Mouse (Mus musculus) intestine, embryonic 15.5 days (tissue): ENCODE data around the gene Sox8. TPM values are rescaled to one million over a fixed set of nuclear protein-coding genes. Genes with fewer than 3 reads are reported as not detected.

Source experiments
- ATAC-seq: fragments of 200-750 bp; cut with Nextera tagmentation; 2 replicates; pipeline ENCODE4 v1.8.0; 2017; ENCODE audit warnings: moderate TSS enrichment, moderate library complexity
- H3K27ac ChIP-seq: fragments of 300-500 bp; sonication (generic); 2 replicates; pipeline ENCODE4 v1.5.1; 2015; ENCODE audit warnings: mild to moderate bottlenecking, inconsistent platforms
- H3K27me3 ChIP-seq: fragments of 300-500 bp; sonication (generic); replicated peaks from 2 replicates; pipeline ENCODE4 v1.6.1; 2015; ENCODE audit warnings: inconsistent platforms
- H3K36me3 ChIP-seq: fragments of 300-500 bp; sonication (generic); 2 replicates; pipeline ENCODE4 v1.6.1; 2015; ENCODE audit warnings: inconsistent platforms
- H3K4me1 ChIP-seq: fragments of 300-500 bp; sonication (generic); replicated peaks from 2 replicates; pipeline ENCODE4 v1.6.1; 2015; ENCODE audit warnings: inconsistent platforms
- H3K4me2 ChIP-seq: fragments of 300-500 bp; sonication (generic); replicated peaks from 2 replicates; pipeline ENCODE4 v1.6.1; 2015; ENCODE audit warnings: mild to moderate bottlenecking, inconsistent platforms
- H3K4me3 ChIP-seq: fragments of 300-500 bp; sonication (generic); replicated peaks from 2 replicates; pipeline ENCODE4 v1.5.1; 2015; ENCODE audit warnings: inconsistent platforms
- H3K9ac ChIP-seq: fragments of 300-500 bp; sonication (generic); 2 replicates; pipeline ENCODE4 v1.6.1; 2015; ENCODE audit warnings: inconsistent platforms
- H3K9me3 ChIP-seq: fragments of 300-500 bp; sonication (generic); 2 replicates; pipeline ENCODE4 v1.6.1; 2016; ENCODE audit warnings: inconsistent platforms
- WGBS: fragments of 180-500 bp; shearing (Covaris S2); methylation state at CpG from one replicate; pipeline ENCODE4 v1.1.7; 2015; 5-methylcytosine and 5-hydroxymethylcytosine counted together
- polyA plus RNA-seq: library from polyadenylated mRNA; unstranded; fragments of >200 nt; fragmentation: Nextera tagmentation; extraction: Ambion mirVana; gene quantifications from 2 replicates; pipeline ENCODE4 v1.2.1, GENCODE M21; 2015

Gene Sox8
- polyA plus RNA-seq, 1 experiment from 2014 or later: 5.8 TPM

DNA sequence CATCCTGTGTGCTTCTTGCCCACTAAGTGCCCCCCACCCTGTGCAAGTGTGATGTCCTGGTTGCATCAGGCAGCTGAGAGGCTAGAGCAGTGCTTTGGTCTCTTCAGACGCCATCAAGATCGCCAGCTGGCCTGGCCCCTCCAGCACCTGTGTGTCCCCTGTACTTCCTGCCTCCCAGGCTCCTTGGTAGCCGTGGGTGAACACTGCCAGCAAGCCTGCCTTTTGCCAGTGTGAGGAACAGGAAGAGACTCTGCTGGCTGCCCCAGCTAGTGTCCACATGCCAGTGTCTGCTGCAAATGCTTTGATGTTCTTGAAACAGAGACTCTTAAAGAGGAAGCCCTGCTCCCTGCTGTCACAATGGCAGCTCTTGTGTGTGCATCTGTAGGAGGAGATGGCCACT is 27.1 kb upstream of the Sox8 start:
- Histone ChIP-seq H3K9ac (no peak overlapping the region), H3K4me3 (no peak overlapping the region), H3K27me3 (no peaks in the 10 kb centered on the region), H3K9me3 (no peaks in the 10 kb centered on the region), H3K4me1 (no peaks in the 10 kb centered on the region), H3K4me2 (no peak overlapping the region), H3K36me3 (no peaks in the 10 kb centered on the region), H3K27ac (no peak overlapping the region)
- 70% methylated on average over 3 of the region's 3 CpGs for WGBS
- ATAC-seq: no peak

DNA sequence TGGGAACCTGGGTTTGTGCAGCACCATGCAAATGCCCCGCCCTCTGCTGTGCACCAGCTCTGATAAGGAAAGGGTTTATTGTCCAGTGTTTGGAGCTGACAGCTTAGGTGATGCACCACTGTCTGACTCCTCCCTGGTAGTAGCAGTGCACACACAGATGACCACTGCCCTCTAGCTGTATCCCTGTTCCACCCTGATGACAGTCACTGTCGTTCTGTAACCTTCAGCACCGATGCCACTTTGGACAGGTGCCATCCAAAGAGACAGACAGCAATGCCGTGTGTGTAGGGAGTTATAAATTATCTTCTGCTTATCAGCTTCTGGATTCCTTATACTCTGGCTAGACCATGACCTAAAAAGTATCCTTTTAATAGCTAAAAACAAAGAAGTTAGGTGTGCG is 25.0 kb upstream of the Sox8 start:
- no peak overlapping the region for H3K4me2 ChIP-seq
- no peak overlapping the region for H3K27ac ChIP-seq
- WGBS: 70% methylated on average over 5 of the region's 5 CpGs
- H3K36me3 ChIP-seq: no peaks in the 10 kb centered on the region
- no peak overlapping the region for H3K9ac ChIP-seq
- H3K27me3 ChIP-seq: no peaks in the 10 kb centered on the region
- no peaks in the 10 kb centered on the region for H3K9me3 ChIP-seq
- H3K4me3 ChIP-seq: no peak overlapping the region
- peak; percentile 25; the same call in 1 of the 2 replicates for ATAC-seq
- no peaks in the 10 kb centered on the region for H3K4me1 ChIP-seq

- 58% methylated on average over 22 of the region's 22 CpGs for WGBS
- Histone ChIP-seq H3K9me3 (no peaks in the 10 kb centered on the region), H3K4me3 (no peak overlapping the region), H3K27ac (no peak overlapping the region), H3K9ac (no peak overlapping the region), H3K27me3 (no peaks in the 10 kb centered on the region), H3K4me1 (no peaks in the 10 kb centered on the region), H3K36me3 (no peaks in the 10 kb centered on the region), H3K4me2 (no peak overlapping the region)
- no peak for ATAC-seq
Measured at GRCm38 (mm10) chr17:25593411-25594261, 23.1 kb upstream of the Sox8 start.

DNA sequence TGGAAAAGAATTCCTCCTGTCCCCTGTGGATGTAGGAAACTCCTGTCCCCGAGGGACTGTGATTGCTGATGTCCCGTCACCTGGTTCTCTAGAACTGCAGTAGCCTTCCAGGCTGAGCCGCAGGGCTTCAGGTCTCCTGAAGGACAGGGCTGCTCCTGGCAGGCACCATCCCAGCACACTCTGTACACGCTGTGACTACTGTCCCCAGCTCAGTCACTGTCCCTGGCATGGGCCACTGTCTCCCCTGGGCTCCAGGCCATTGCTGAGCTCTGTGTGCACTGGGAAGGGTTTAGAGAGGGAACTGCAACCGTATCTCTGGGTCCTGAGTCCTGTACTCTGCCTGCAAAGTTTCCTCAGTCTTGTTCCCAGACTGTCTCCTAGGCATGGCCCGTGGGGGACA is 21.9 kb upstream of the Sox8 start:
- no peak overlapping the region for H3K4me2 ChIP-seq
- ATAC-seq: no peak
- 85% methylated on average over 6 of the region's 6 CpGs for WGBS
- peaks cover 4% of the 10 kb centered on the region for H3K36me3 ChIP-seq
- no peaks in the 10 kb centered on the region for H3K27me3 ChIP-seq
- no peak overlapping the region for H3K9ac ChIP-seq
- H3K9me3 ChIP-seq: no peaks in the 10 kb centered on the region
- H3K4me1 ChIP-seq: no peaks in the 10 kb centered on the region
- no peak overlapping the region for H3K4me3 ChIP-seq
- H3K27ac ChIP-seq: no peak overlapping the region

DNA sequence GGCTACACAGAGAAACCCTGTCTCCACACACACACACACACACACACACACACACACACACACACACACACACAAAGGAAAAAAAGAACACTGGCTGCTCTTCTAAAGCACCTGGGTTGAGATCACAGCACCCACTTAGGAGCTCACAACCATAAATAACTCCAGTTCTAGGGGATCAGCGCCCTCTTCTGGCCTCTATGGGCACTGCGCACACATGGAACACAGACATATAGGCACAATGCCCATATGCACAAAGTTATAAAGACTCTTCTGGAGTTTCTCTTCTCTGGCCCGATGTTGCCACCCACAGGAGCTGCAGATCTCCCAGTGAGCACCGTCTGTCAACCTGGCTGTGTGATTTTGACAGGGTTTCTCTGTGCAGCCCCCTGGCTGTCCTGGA is 20.5 kb upstream of the Sox8 start:
- no peak for ATAC-seq
- peaks cover 10% of the 10 kb centered on the region for H3K36me3 ChIP-seq
- H3K27ac ChIP-seq: no peak overlapping the region
- H3K9ac ChIP-seq: no peak overlapping the region
- WGBS: 82% methylated on average over 4 of the region's 4 CpGs
- H3K4me2 ChIP-seq: no peak overlapping the region
- no peak overlapping the region for H3K4me3 ChIP-seq
- no peaks in the 10 kb centered on the region for H3K9me3 ChIP-seq
- H3K4me1 ChIP-seq: no peaks in the 10 kb centered on the region
- H3K27me3 ChIP-seq: no peaks in the 10 kb centered on the region

- no peaks in the 10 kb centered on the region for H3K4me1 ChIP-seq
- no peak for ATAC-seq
- 91% methylated on average over 6 of the region's 6 CpGs for WGBS
Measured at GRCm38 (mm10) chr17:25590068-25590467, 19.6 kb upstream of the Sox8 start.

DNA sequence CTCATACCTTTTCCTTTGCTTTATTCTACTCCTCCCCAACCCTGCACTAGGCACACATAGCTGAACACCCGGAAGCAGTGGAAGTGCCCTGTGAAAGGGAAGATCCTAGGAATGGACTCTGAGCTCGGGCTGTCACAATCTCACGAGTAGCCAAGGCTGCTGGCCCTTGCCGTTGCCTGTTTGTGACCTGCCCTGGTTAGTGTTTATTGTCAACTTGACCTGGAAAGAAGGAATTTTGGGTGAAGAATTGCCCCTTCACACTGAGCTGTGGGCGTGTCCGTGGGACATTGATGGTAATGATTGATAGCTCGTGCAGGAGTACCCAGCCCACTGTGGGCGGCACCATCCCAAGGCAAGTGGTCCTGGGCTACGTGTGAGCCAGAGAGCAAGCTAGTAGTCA is 14.2 kb upstream of the Sox8 start:
- WGBS: 92% methylated on average over 9 of the region's 9 CpGs
- no peak overlapping the region for H3K4me2 ChIP-seq
- H3K4me3 ChIP-seq: no peak overlapping the region
- no peak for ATAC-seq
- no peaks in the 10 kb centered on the region for H3K27me3 ChIP-seq
- no peak overlapping the region for H3K9ac ChIP-seq
- H3K4me1 ChIP-seq: peaks cover 5% of the 10 kb centered on the region
- H3K36me3 ChIP-seq: peaks cover 12% of the 10 kb centered on the region
- no peaks in the 10 kb centered on the region for H3K9me3 ChIP-seq
- H3K27ac ChIP-seq: no peak overlapping the region

More at GRCm38 (mm10) chr17:25590068-25590467, 19.6 kb upstream of the Sox8 start:
- H3K4me3 ChIP-seq: no peak overlapping the region
- no peaks in the 10 kb centered on the region for H3K9me3 ChIP-seq
- no peak overlapping the region for H3K9ac ChIP-seq
- no peaks in the 10 kb centered on the region for H3K27me3 ChIP-seq
- no peak overlapping the region for H3K4me2 ChIP-seq
- no peak overlapping the region for H3K27ac ChIP-seq
- peaks cover 12% of the 10 kb centered on the region for H3K36me3 ChIP-seq

DNA sequence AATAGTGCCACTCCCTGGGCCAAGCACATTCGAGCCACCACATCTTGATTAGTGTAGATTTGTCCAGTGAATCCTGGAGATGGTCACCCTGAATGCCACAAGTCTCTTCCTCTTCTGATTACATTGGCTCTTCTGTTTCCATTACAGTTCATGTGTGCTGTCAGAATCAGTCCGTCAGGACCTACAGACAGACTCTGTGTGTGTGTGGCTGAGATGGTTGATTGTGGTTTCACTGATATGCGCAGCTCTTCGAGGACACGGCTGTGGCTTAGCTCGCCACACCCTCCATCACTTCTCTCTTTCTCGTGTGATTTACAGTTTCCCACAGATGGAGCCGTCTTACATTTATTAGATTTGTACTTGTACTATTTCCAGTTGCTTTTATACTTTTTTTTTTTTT is 13.4 kb upstream of the Sox8 start:
- H3K4me1 ChIP-seq: peaks cover 6% of the 10 kb centered on the region
- peaks cover 12% of the 10 kb centered on the region for H3K36me3 ChIP-seq
- H3K27ac ChIP-seq: no peak overlapping the region
- 79% methylated on average over 8 of the region's 8 CpGs for WGBS
- no peak overlapping the region for H3K9ac ChIP-seq
- H3K9me3 ChIP-seq: no peaks in the 10 kb centered on the region
- no peak for ATAC-seq
- no peaks in the 10 kb centered on the region for H3K27me3 ChIP-seq
- H3K4me2 ChIP-seq: no peak overlapping the region
- H3K4me3 ChIP-seq: no peak overlapping the region

DNA sequence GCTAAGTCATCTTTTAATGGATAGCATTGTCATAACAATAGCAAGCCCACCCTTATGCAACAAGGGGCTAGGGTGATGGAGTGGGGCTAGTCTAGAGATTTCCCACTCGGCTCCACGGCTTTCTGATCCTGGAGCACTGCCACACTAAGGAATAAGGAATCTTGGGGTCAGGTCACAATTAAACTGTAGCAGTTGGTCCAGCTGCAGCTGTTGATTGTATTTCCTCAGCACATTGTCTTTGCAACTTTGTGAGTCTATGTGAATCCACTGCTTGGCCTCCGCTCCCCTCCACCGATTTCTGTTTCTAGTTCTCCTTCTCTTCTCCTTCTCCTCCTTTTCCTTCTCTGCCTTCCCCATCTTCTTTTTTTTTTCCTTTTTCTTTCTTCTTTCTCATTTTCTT is 12.6 kb upstream of the Sox8 start:
- no peak overlapping the region for H3K27ac ChIP-seq
- no peak overlapping the region for H3K4me2 ChIP-seq
- 72% methylated on average over 4 of the region's 4 CpGs for WGBS
- peaks cover 9% of the 10 kb centered on the region; the same call in 1 of the 2 replicates for H3K36me3 ChIP-seq
- no peak overlapping the region for H3K4me3 ChIP-seq
- H3K4me1 ChIP-seq: peaks cover 9% of the 10 kb centered on the region
- ATAC-seq: no peak
- no peaks in the 10 kb centered on the region for H3K9me3 ChIP-seq
- H3K27me3 ChIP-seq: no peaks in the 10 kb centered on the region
- no peak overlapping the region for H3K9ac ChIP-seq

DNA sequence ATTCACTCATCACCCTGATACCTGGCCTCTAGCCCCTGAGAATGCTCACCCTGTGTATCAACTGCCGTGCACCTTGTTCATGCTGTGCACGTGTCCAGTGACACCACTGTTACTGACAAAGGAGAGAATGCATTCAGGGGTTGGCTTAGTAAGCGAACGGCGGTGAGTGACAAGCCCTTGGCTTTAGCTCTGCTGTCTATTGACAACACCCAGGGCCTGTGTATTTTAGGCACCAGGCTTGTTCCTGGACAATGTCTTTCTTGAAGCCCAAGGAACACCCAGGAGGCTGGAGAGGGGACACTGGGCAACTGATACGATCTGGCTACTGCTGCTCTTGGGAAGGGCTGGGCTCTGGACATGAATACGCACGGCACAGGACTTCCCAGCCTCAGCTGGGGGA is 11.6 kb upstream of the Sox8 start:
- 75% methylated on average over 8 of the region's 8 CpGs for WGBS
- Histone ChIP-seq H3K9ac (no peak overlapping the region), H3K4me3 (no peak overlapping the region), H3K9me3 (no peaks in the 10 kb centered on the region), H3K27me3 (no peaks in the 10 kb centered on the region), H3K36me3 (0 out of 2 replicates have a peak, but pooled peaks cover 6% of the 10 kb centered on the region), H3K4me1 (peaks cover 9% of the 10 kb centered on the region), H3K4me2 (no peak overlapping the region), H3K27ac (no peak overlapping the region)
- ATAC-seq: no peak

DNA sequence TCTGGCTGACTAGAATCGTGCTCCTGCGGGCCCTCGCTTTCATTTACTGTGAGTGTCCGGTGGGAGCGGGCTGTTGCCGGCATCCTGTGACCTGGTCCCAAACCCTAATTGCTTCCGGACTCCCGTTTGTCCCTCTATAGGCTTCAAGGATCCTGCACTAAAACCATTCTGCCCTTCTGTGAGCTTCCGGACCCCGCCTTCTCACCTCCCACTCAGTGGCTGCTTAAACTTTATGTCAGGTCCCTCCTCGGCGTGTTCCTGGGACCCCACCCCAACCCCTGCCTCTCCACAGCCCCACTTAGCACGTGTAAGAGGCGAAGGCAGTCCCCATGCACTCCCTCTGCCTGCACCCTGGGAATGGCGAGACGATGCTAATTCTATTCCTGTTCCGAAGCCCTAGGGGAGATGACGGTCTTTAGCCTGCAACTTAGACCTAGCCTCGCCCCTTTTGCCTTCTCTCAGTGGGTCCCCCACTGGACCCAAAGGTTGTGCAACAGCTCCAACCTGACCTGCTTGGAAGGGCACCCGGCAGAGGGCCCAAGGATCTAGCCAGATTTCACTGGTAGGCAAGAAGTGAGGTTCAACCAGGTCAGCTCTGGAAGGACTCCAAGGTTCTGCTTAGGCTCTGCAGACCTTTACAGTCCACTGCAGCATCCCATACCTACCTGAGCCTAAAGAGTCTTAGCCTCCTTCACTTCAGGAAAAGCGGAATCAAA is 9.0 kb upstream of the Sox8 start:
- Histone ChIP-seq H3K36me3 (no peaks in the 10 kb centered on the region), H3K27me3 (no peaks in the 10 kb centered on the region), H3K27ac (peak overlapping the region; percentile 78), H3K4me1 (peaks cover 9% of the 10 kb centered on the region), H3K9ac (peak overlapping the region; percentile 65), H3K4me3 (peak overlapping the region; percentile 57), H3K4me2 (peak overlapping the region; percentile 87), H3K9me3 (no peaks in the 10 kb centered on the region)
- WGBS: 6% methylated on average over 21 of the region's 21 CpGs
- peak; percentile 75 for ATAC-seq

GRCm38 (mm10) chr17:25578920-25579319 is 8.4 kb upstream of the Sox8 start, which contains the start of gene Lmf1:
Gene Lmf1, plus strand, starts transcription at chr17:25579085.
- H3K9me3 ChIP-seq: no peaks in the 10 kb centered on the region
- peak within 1 kb of the TSS; percentile 78 for H3K27ac ChIP-seq
- no peaks in the 10 kb centered on the region for H3K27me3 ChIP-seq
- H3K4me1 ChIP-seq: peaks cover 9% of the 10 kb centered on the region
- WGBS: under 1% methylated on average over 31 of the region's 31 CpGs
- peak; percentile 99 for ATAC-seq
- H3K9ac ChIP-seq: peak within 1 kb of the TSS; percentile 65
- peak within 1 kb of the TSS; percentile 57 for H3K4me3 ChIP-seq
- no peaks in the 10 kb centered on the region for H3K36me3 ChIP-seq
- peak within 1 kb of the TSS; percentile 87 for H3K4me2 ChIP-seq
